Mouse (Mus musculus) limb, embryonic 10.5 days (tissue): Measurements from ENCODE around the gene Ric1. TPM values are rescaled to one million over a fixed set of nuclear protein-coding genes. Genes with fewer than 3 reads are reported as not detected.
"Not testable (repeated sequence)": the region's sequence is repeated elsewhere in the genome, so short reads cannot be mapped to it uniquely, and the experiment has no call there.

Source experiments
- DNase-seq: peaks from one replicate; pipeline ENCODE4 v3.0.0-alpha.2; 2017; ENCODE audit warnings: low spot score
- H3K27ac ChIP-seq: fragments of 300-500 bp; sonication (generic); 2 replicates; pipeline ENCODE4 v1.5.1; 2016; ENCODE audit warnings: mild to moderate bottlenecking
- H3K27me3 ChIP-seq: fragments of 300-500 bp; sonication (generic); 2 replicates; pipeline ENCODE4 v1.6.1; 2016; ENCODE audit warnings: low read depth, mild to moderate bottlenecking; ENCODE audit not compliant: poor library complexity, severe bottlenecking
- H3K36me3 ChIP-seq: fragments of 300-500 bp; sonication (generic); 2 replicates; pipeline ENCODE4 v1.6.1; 2016; ENCODE audit warnings: mild to moderate bottlenecking, moderate library complexity
- H3K4me1 ChIP-seq: fragments of 300-500 bp; sonication (generic); 2 replicates; pipeline ENCODE4 v1.6.1; 2016
- H3K4me3 ChIP-seq: fragments of 300-500 bp; sonication (generic); 2 replicates; pipeline ENCODE4 v1.5.1; 2016; ENCODE audit warnings: mild to moderate bottlenecking, moderate library complexity
- H3K9me3 ChIP-seq: fragments of 300-500 bp; sonication (generic); replicated peaks from 2 replicates; pipeline ENCODE4 v1.6.1; 2016; ENCODE audit warnings: mild to moderate bottlenecking
- WGBS: fragments of 180-500 bp; shearing (Covaris S2); methylation state at CpG from one replicate; pipeline ENCODE4 v1.1.7; 2016; 5-methylcytosine and 5-hydroxymethylcytosine counted together
- polyA plus RNA-seq: library from polyadenylated mRNA; unstranded; fragments of >200 nt; fragmentation: Nextera tagmentation; extraction: Ambion mirVana; gene quantifications from 2 replicates; pipeline ENCODE4 v1.2.1, GENCODE M21; 2016

Gene Ric1
- polyA plus RNA-seq, 1 experiment from 2014 or later: 19.5 TPM

DNA sequence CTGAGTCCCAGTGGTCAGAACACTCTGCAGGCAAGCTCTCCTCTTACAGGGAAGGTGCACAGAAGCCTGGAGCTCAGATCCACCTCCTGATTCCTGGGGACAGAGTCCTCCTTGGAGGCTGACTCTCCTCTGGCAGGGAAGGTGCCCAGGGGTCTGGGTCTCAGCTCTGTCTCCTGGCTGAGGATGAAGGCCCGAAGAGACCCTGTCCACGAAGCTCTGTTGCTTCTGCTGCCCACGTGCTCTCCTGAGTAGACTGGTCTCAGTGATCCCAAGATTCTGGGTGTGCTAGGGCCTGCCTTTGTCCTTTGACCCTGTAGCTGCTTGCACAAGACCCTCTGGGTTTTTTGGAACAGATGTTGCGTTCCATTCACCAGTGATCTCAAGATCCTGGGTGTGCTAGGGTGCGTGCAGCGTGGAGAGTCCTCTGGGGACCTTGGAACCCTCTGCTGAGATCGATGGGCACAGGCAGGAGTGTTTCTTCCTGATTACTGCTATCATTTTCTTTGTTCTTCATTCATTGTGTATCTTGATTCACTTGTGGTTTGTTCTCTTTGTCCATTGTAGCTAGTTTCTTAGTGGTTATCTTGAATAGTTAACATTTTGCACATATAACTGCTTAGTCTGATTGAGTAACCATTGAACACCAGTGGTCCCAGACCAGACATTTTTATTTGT, 35.2 kb downstream of the Ric1 start:
- H3K27ac ChIP-seq, H3K27me3 ChIP-seq, H3K36me3 ChIP-seq, H3K4me1 ChIP-seq, H3K4me3 ChIP-seq, H3K9me3 ChIP-seq, DNase-seq: not testable (repeated sequence)
- WGBS: 97% methylated on average over 7 of the region's 7 CpGs

DNA sequence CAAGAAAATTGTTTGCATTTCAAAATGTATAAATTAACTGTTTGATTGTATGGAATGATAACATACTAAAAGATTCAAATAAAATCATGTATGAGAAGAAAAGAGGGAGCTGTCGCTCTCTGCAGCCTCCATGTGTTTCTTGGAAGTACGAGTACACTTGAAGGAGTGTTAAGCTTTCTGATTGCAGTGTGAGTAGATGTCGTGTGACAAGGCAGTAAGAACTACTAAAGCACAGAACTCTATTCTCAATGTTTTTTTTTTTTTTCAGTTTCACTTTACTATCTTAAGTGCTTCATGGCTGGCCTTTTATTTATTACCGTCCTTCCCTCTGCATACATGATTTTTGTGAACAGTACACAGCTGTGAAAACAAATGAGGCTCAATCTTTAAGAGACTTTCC, 40.1 kb downstream of the Ric1 start:
- Histone ChIP-seq H3K27ac (no peak overlapping the region), H3K4me1 (no peaks in the 10 kb centered on the region), H3K27me3 (no peaks in the 10 kb centered on the region), H3K9me3 (no peaks in the 10 kb centered on the region), H3K4me3 (no peak overlapping the region), H3K36me3 (peaks cover 39% of the 10 kb centered on the region)
- 87% methylated on average over 4 of the region's 4 CpGs for WGBS
- DNase-seq: no peak

DNA sequence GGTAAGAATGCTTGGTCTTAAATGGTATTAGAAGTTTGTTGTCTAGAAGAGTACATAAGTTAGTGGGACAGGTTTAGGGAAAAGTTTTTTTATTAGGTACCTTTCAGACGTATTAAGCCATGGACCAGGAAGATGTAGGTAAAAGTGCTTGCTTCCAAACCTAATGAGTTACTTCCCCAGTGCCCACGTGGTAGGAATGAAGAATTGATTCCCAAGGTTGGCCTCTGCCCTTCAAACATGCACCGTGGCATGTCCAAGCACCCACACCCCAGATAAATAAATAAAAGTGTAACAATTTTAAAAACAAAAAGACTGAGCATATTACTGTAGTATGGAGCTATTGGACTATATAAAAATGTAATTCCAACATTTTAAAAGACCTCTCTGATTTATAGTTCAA, 40.5 kb downstream of the Ric1 start:
- no peaks in the 10 kb centered on the region for H3K27me3 ChIP-seq
- H3K4me3 ChIP-seq: no peak overlapping the region
- H3K9me3 ChIP-seq: no peaks in the 10 kb centered on the region
- H3K4me1 ChIP-seq: no peaks in the 10 kb centered on the region
- H3K36me3 ChIP-seq: peaks cover 40% of the 10 kb centered on the region
- DNase-seq: no peak
- H3K27ac ChIP-seq: no peak overlapping the region
- 72% methylated on average over 3 of the region's 3 CpGs for WGBS

DNA sequence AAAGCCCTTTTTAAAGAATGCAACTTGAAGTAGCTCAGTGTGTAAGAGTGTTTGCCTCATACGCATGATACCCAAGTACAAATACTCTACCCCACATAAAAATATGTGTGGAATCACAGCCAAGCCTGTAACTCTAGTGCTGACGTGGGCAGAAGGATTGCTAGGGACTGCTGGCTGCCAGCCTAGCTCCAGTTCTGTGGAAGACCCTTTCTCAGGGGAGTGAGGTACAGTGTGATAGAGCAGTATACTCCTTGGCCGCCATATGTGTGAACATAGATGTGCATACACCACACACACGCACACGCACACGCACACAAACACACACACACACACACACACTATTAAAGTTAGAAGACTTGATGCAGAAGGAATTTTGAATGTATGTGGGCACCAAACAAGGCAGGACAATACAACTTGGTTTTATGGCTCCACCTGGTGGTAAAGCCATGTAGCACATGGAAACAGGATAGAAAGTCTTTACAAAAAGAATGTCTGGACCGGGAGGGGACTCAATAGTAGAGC, 41.2 kb downstream of the Ric1 start:
- no peak overlapping the region for H3K4me3 ChIP-seq
- peak; percentile 40 for DNase-seq
- WGBS: 73% methylated on average over 7 of the region's 7 CpGs
- no peaks in the 10 kb centered on the region for H3K4me1 ChIP-seq
- no peaks in the 10 kb centered on the region for H3K27me3 ChIP-seq
- no peak overlapping the region for H3K27ac ChIP-seq
- H3K9me3 ChIP-seq: no peaks in the 10 kb centered on the region
- H3K36me3 ChIP-seq: peaks cover 47% of the 10 kb centered on the region

DNA sequence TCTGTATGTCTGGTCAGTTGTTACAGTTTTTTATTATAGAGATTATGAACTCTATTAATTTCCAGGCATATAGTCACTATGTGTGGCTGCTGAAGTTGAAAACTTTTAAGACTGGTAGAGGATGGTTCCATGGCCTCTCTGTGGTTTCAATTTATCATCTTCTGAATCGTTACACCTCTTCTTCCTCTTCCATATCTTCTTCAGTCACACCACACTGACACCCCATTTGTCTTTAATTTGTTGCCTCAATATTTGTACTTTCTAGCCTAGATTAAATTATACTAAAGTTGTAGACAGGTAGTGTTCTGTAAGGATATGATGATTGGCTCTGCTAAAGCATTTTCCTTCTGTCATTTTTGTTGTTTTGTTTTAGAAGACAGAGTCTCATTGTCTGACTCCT, 44.4 kb downstream of the Ric1 start:
- WGBS: 92% methylated on average over 1 of the region's 1 CpGs

DNA sequence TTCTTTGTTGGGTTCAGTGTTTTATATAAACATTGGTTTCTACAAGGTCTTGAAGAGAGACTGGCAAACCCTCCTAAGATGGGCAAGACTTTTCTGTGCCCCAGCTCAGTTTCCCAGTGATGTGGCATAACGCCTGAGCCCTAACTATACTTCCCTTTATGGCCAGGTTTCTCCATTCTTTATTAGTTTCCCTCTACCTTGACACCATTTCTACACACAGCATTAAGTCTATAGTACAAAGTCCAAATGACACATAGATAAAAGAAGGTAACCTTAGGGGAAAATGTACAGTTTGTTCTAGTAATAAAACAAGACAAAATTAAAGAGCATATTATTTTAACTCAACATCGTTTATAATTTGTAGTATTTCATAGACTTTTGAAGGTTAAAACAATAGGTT, 60.4 kb downstream of the Ric1 start:
- no peaks in the 10 kb centered on the region for H3K27me3 ChIP-seq
- no peak overlapping the region for H3K27ac ChIP-seq
- peaks cover 91% of the 10 kb centered on the region for H3K36me3 ChIP-seq
- H3K4me3 ChIP-seq: no peak overlapping the region
- no peaks in the 10 kb centered on the region for H3K4me1 ChIP-seq
- no peaks in the 10 kb centered on the region for H3K9me3 ChIP-seq
- DNase-seq: no peak
- WGBS: 90% methylated on average over 2 of the region's 2 CpGs

More for the DNA sequence above, 44.4 kb downstream of the Ric1 start:
- peaks cover 72% of the 10 kb centered on the region for H3K36me3 ChIP-seq
- no peak for DNase-seq
- no peaks in the 10 kb centered on the region for H3K9me3 ChIP-seq
- H3K4me1 ChIP-seq: no peaks in the 10 kb centered on the region
- no peak overlapping the region for H3K27ac ChIP-seq
- H3K27me3 ChIP-seq: no peaks in the 10 kb centered on the region
- H3K4me3 ChIP-seq: no peak overlapping the region

DNA sequence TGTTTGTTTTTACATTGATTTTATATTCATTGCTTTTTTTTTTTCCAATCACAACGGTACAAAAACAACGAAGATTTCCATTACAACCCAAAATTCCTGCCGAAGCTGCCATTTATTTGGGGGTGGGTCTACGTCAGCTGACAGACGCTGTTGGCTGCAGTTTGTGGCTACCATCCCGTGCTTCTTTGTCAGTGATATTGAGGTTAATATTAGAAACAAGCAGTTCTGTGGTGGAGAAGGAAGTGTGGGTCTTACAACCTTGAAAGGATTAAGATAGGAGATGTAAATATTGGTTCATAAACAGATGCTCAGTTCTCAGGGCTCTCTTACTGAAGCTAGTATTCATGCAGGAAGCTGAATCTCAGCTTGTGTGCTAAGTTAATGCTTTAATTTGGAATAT, 61.7 kb downstream of the Ric1 start:
- Histone ChIP-seq H3K4me1 (no peaks in the 10 kb centered on the region), H3K9me3 (no peaks in the 10 kb centered on the region), H3K27ac (no peak overlapping the region), H3K36me3 (peaks cover 90% of the 10 kb centered on the region), H3K27me3 (no peaks in the 10 kb centered on the region), H3K4me3 (no peak overlapping the region)
- no peak for DNase-seq
- WGBS: 94% methylated on average over 6 of the region's 6 CpGs

DNA sequence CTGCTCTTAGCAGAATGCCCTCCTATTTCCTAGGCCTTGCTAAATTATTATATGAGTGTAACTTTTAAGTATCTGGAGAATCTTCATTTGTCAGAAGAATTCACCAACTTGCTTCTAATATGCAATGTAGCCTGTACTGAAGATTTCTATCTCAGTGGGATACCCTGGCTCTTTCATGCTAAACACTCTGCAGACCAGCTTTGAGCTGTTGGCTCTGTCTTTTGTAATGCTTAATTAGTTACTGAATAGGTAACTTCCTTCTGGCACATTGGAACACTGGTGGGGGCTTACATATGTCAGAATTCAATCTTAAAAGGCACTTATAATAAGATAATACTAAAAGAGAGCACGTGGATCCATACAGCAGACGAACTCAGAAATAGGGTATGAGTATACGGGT, 71.7 kb downstream of the Ric1 start:
- WGBS: 79% methylated on average over 3 of the region's 3 CpGs
- H3K27ac ChIP-seq, H3K27me3 ChIP-seq, H3K4me3 ChIP-seq, H3K9me3 ChIP-seq, DNase-seq, H3K4me1 ChIP-seq: not testable (repeated sequence)
- H3K36me3 ChIP-seq: peaks cover 86% of the 10 kb centered on the region

DNA sequence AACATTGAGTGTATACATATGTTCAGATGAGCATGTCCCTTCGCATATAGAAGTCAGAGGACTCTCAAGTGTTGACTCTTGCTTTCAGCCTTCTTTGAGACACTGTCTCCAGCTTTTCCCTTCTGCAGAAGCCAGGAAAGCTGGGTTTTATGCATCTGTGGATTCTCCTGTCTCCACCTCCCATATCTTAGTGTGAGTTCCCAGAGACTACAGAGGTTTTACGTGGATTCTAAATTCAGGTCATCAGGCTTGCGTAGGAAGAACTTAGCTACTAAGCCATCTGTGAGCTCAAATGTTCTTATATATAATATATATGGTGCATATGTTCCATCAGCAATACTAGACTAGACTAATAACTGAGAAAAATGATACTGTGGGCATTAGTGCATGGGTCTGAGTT, 74.2 kb downstream of the Ric1 start:
- Histone ChIP-seq H3K27ac (no peak overlapping the region), H3K9me3 (no peaks in the 10 kb centered on the region), H3K27me3 (no peaks in the 10 kb centered on the region), H3K4me1 (no peaks in the 10 kb centered on the region), H3K36me3 (peaks cover 88% of the 10 kb centered on the region), H3K4me3 (no peak overlapping the region)
- 93% methylated on average over 3 of the region's 3 CpGs for WGBS
- DNase-seq: no peak

DNA sequence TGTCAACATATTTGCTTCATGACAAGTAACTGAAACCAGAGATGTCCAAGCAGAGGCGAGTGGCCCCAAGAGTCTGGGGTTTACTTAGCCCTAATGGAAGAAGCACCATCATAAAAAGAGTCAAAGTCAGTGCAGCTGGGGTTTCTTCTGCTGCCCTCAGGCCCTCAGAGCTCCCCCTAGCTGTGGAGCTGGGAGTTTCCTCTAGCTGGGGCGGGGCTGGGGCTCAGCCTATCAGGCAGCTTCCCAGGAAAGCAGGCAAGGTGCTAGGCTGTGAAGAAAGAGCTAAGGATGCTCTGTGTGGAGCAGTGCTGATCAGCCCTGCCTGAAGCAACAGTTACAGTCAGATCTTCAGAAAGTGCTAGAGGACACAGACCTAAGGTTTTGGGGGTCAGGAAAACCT, 74.9 kb downstream of the Ric1 start:
- Histone ChIP-seq H3K36me3 (peaks cover 86% of the 10 kb centered on the region), H3K9me3 (no peaks in the 10 kb centered on the region), H3K4me1 (no peaks in the 10 kb centered on the region), H3K27ac (no peak overlapping the region), H3K4me3 (no peak overlapping the region), H3K27me3 (no peaks in the 10 kb centered on the region)
- WGBS: 92% methylated on average over 2 of the region's 2 CpGs
- no peak for DNase-seq

DNA sequence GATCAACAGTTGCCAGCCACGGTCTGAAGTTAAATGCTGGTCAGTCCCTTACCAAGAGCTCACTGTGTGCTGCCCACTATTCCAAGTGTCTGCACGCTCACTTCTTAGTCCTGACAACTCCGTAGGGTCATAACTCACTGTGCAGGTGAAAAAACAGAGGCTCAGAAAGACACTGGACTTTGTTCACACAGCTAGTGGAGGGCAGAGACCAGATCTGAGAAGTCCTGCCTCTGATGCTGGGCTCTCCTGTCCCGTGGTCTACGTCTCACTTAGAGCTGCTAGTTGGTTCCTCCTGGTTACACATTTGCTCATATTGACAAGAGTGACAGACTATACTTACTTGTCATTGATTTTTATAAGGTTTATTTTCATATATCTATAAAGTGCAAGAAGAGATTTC, 76.9 kb downstream of the Ric1 start:
- Histone ChIP-seq H3K27me3 (no peaks in the 10 kb centered on the region), H3K36me3 (peaks cover 97% of the 10 kb centered on the region), H3K4me3 (no peak overlapping the region), H3K4me1 (no peaks in the 10 kb centered on the region), H3K27ac (no peak overlapping the region), H3K9me3 (no peaks in the 10 kb centered on the region)
- no peak for DNase-seq
- 95% methylated on average over 5 of the region's 5 CpGs for WGBS

DNA sequence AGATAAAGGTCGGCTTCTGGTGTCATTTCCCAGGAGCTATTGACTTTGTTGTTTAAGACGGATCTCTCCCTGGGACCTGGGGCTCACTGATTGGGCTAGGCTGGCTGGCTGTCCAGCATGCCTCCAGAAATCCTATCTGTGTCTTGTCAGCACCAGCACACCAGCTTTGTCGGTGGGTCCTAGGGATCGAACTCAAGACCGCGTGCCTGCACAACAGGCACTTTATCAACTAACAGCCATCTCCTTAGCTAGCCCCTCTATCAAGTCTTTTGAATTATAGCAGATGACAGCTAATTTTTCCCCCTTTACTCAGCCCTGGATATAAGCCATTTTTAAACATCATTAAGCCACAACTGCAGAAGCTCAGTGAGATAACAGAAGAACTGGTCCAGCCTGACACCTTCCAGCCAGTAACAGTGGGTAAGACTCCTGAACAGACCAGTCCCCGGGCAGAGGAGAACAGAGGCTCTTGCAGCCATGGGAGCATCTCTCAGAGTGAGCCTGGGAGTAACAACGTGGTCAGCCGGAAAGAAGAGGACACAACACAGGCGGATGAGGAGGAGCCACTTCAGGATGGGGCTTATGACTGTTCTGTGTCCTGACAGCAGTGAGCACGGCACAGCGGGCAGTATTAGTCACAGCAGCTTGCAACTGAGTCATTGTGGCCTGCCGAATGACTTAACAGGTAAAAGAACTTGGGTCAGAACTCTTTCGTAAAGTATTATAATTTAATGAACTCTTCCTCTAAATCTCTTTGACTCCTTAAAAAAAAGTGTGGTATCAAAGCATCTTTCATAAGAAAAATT, 81.7 kb downstream of the Ric1 start:
- no peaks in the 10 kb centered on the region for H3K27me3 ChIP-seq
- no peaks in the 10 kb centered on the region for H3K4me1 ChIP-seq
- WGBS: 92% methylated on average over 14 of the region's 14 CpGs
- no peaks in the 10 kb centered on the region for H3K9me3 ChIP-seq
- no peak overlapping the region for H3K4me3 ChIP-seq
- no peak for DNase-seq
- no peak overlapping the region for H3K27ac ChIP-seq
- peaks cover 77% of the 10 kb centered on the region for H3K36me3 ChIP-seq

DNA sequence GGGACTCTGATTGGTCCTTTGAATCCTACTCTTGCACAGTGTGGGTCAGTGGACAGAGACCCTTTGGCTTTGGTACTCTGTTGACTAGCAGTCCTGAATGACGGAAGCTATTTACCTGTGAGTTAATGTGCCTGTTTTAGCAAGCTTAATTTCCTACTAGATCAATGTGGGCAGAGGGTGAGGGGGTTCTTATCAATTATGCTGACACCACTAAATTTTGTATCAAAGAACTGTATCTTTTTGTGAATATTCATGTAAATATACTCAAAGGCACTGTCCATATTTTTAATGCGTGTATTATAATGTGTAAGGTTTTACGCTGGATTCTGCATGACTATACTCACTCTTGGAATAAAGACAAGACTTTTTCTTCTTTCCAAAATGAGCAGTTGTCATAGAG, 82.6 kb downstream of the Ric1 start:
- Histone ChIP-seq H3K4me3 (no peak overlapping the region), H3K4me1 (no peaks in the 10 kb centered on the region), H3K27ac (no peak overlapping the region), H3K27me3 (no peaks in the 10 kb centered on the region), H3K36me3 (peaks cover 76% of the 10 kb centered on the region), H3K9me3 (no peaks in the 10 kb centered on the region)
- no peak for DNase-seq
- WGBS: 92% methylated on average over 3 of the region's 3 CpGs
